Comparison of ENCODE assay signal across 13 mouse cellular contexts in the genomic region with DNA sequence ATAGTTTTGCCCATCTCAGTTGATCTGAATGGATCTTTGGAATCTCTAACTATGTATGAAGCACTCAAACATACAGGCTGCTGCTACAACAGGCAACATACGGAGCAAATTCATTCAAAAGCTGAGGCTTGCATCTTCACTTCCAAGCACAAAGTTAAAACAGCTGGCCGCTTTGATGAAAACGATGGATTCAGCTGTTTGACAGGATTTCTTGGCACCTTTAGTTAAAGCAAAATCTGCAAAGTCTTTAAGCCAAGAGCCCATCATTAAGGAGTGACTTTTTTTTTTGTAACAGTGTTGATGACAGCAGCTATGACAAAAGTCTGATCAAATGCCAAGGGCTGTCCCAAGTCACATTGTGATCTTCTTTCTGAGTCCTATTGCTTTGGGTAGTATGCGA.
"Had no signal": no experiment of that assay in that cellular context is flagged by ENCODE, and none has a peak within 500 bp of the region (broad histone marks: within the 10 kb centered on the region; RNA-seq: fewer than 3 reads in every experiment).

No protein-coding gene starts in this region.

- H3K9me3 ChIP-seq: limb, embryonic 12.5 days; lung, embryonic 15.5 days; midbrain, embryonic 10.5 days; neural tube, embryonic 15.5 days had no signal

- H3K27me3 ChIP-seq: lung, embryonic 15.5 days; neural tube, embryonic 15.5 days had no signal

- H3K27ac ChIP-seq: kidney, postnatal 0 days; limb, embryonic 12.5 days; liver, embryonic 14.5 days; lung, embryonic 15.5 days; midbrain, embryonic 10.5 days; neural tube, embryonic 15.5 days; stomach, postnatal 0 days had no signal

- H3K36me3 ChIP-seq: limb, embryonic 12.5 days; lung, embryonic 15.5 days; midbrain, embryonic 10.5 days; neural tube, embryonic 15.5 days had no signal

- H3K4me2 ChIP-seq: limb, embryonic 12.5 days; lung, embryonic 15.5 days; neural tube, embryonic 15.5 days had no signal

- DNase-seq: kidney, adult 11 months; layer of hippocampus, adult 9-11 months; layer of hippocampus, postnatal 36 days; right cerebral cortex, postnatal 25 days; thymus, postnatal 4 days had no signal

- H3K9ac ChIP-seq: limb, embryonic 12.5 days; liver, embryonic 14.5 days; lung, embryonic 15.5 days; neural tube, embryonic 15.5 days had no signal

- H3K4me3 ChIP-seq: limb, embryonic 12.5 days; lung, embryonic 15.5 days; midbrain, embryonic 10.5 days; myocyte; neural tube, embryonic 15.5 days had no signal

- H3K4me1 ChIP-seq: limb, embryonic 12.5 days; lung, embryonic 15.5 days; midbrain, embryonic 10.5 days; neural tube, embryonic 15.5 days had no signal
